Mouse (Mus musculus): ENCODE data around the gene Kcnk10. TPM values are rescaled to one million over a fixed set of nuclear protein-coding genes. Genes with fewer than 3 reads are reported as not detected.

Gene Kcnk10
- polyA plus RNA-seq, 1 experiment from 2014 or later, result not detected

GRCm38 (mm10) chr12:98544545-98545250 is 33.4 kb downstream of the Kcnk10 start:
- Histone ChIP-seq H3K27ac (replicated peaks; ENCODE audit: low read depth, low read length) (no peak overlapping the region), H3K27me3 (ENCODE audit: control insufficient read depth, insufficient read depth, low read length) (no peaks in the 10 kb centered on the region), H3K9me3 (ENCODE audit: control insufficient read depth, low read length) (no peaks in the 10 kb centered on the region), H3K4me1 (ENCODE audit: control insufficient read depth, insufficient read depth, low read length) (no peaks in the 10 kb centered on the region), H3K9ac (ENCODE audit: low read length) (no peak overlapping the region), H3K4me2 (ENCODE audit: low read depth, severe bottlenecking) (no peak overlapping the region), H3K4me3 (ENCODE audit: low read depth, low read length) (no peak overlapping the region), H3K36me3 (ENCODE audit: control insufficient read depth, insufficient read depth, low read length) (no peaks in the 10 kb centered on the region)
- DNase-seq (ENCODE audit: low spot score), result no peak
- 87% methylated on average over 9 of the region's 9 CpGs for WGBS
- no peak for ATAC-seq (ENCODE audit: insufficient number of reproducible peaks, low FRiP score, low TSS enrichment, low read depth)

GRCm38 (mm10) chr12:98536760-98537159 is 41.4 kb downstream of the Kcnk10 start:
- H3K4me1 ChIP-seq (ENCODE audit: control insufficient read depth, insufficient read depth, low read length), result no peaks in the 10 kb centered on the region
- no peaks in the 10 kb centered on the region for H3K36me3 ChIP-seq (ENCODE audit: control insufficient read depth, insufficient read depth, low read length)
- no peak overlapping the region for H3K4me2 ChIP-seq (ENCODE audit: low read depth, severe bottlenecking)
- H3K9me3 ChIP-seq (ENCODE audit: control insufficient read depth, low read length), result no peaks in the 10 kb centered on the region
- no peak overlapping the region for H3K4me3 ChIP-seq (ENCODE audit: low read depth, low read length)
- 79% methylated on average over 5 of the region's 5 CpGs for WGBS
- ATAC-seq (ENCODE audit: insufficient number of reproducible peaks, low FRiP score, low TSS enrichment, low read depth) (no peak), DNase-seq (ENCODE audit: low spot score) (no peak)
- no peaks in the 10 kb centered on the region for H3K27me3 ChIP-seq (ENCODE audit: control insufficient read depth, insufficient read depth, low read length)
- no peak overlapping the region for H3K9ac ChIP-seq (ENCODE audit: low read length)
- H3K27ac ChIP-seq (replicated peaks; ENCODE audit: low read depth, low read length), result no peak overlapping the region

DNA sequence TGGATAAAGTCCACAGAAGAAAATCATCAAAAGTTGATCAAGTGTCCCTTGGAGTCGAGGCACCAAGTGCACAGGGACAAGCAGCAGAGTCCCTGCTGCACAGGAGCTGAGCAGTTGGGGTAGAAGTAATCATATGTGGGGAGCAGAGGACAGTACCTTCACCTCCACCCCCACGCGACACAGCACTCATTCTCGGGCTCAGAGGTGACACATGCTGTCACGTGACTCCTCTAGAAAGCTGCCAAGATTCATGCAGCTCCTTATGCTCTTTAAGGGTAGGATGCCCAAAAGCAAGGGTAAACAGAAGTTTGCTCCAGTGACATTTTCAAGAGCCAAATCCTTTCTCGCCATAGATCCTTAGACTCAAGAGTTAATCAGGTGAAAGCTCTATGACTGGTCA is 42.1 kb downstream of the Kcnk10 start:
- H3K9me3 ChIP-seq (ENCODE audit: control insufficient read depth, low read length), result no peaks in the 10 kb centered on the region
- no peaks in the 10 kb centered on the region for H3K4me1 ChIP-seq (ENCODE audit: control insufficient read depth, insufficient read depth, low read length)
- no peaks in the 10 kb centered on the region for H3K36me3 ChIP-seq (ENCODE audit: control insufficient read depth, insufficient read depth, low read length)
- H3K27ac ChIP-seq (replicated peaks; ENCODE audit: low read depth, low read length), result no peak overlapping the region
- ATAC-seq (ENCODE audit: insufficient number of reproducible peaks, low FRiP score, low TSS enrichment, low read depth) (no peak), DNase-seq (ENCODE audit: low spot score) (no peak)
- no peaks in the 10 kb centered on the region for H3K27me3 ChIP-seq (ENCODE audit: control insufficient read depth, insufficient read depth, low read length)
- no peak overlapping the region for H3K9ac ChIP-seq (ENCODE audit: low read length)
- no peak overlapping the region for H3K4me3 ChIP-seq (ENCODE audit: low read depth, low read length)
- no peak overlapping the region for H3K4me2 ChIP-seq (ENCODE audit: low read depth, severe bottlenecking)
- 86% methylated on average over 6 of the region's 6 CpGs for WGBS

- H3K27ac ChIP-seq (replicated peaks; ENCODE audit: low read depth, low read length), result no peak overlapping the region
- no peaks in the 10 kb centered on the region for H3K36me3 ChIP-seq (ENCODE audit: control insufficient read depth, insufficient read depth, low read length)
- ATAC-seq (ENCODE audit: insufficient number of reproducible peaks, low FRiP score, low TSS enrichment, low read depth) (no peak), DNase-seq (ENCODE audit: low spot score) (no peak)
- no peak overlapping the region for H3K4me2 ChIP-seq (ENCODE audit: low read depth, severe bottlenecking)
- H3K9ac ChIP-seq (ENCODE audit: low read length), result no peak overlapping the region
- 89% methylated on average over 9 of the region's 9 CpGs for WGBS
- no peaks in the 10 kb centered on the region for H3K27me3 ChIP-seq (ENCODE audit: control insufficient read depth, insufficient read depth, low read length)
- no peak overlapping the region for H3K4me3 ChIP-seq (ENCODE audit: low read depth, low read length)
- no peaks in the 10 kb centered on the region for H3K9me3 ChIP-seq (ENCODE audit: control insufficient read depth, low read length)
- H3K4me1 ChIP-seq (ENCODE audit: control insufficient read depth, insufficient read depth, low read length), result no peaks in the 10 kb centered on the region
These were observed 42.6 kb downstream of the Kcnk10 start for GRCm38 (mm10) chr12:98535494-98535901.

- Histone ChIP-seq H3K27ac (replicated peaks; ENCODE audit: low read depth, low read length) (no peak overlapping the region), H3K9me3 (ENCODE audit: control insufficient read depth, low read length) (no peaks in the 10 kb centered on the region), H3K27me3 (ENCODE audit: control insufficient read depth, insufficient read depth, low read length) (no peaks in the 10 kb centered on the region), H3K9ac (ENCODE audit: low read length) (no peak overlapping the region), H3K4me3 (ENCODE audit: low read depth, low read length) (no peak overlapping the region), H3K4me2 (ENCODE audit: low read depth, severe bottlenecking) (no peak overlapping the region), H3K4me1 (ENCODE audit: control insufficient read depth, insufficient read depth, low read length) (no peaks in the 10 kb centered on the region), H3K36me3 (ENCODE audit: control insufficient read depth, insufficient read depth, low read length) (no peaks in the 10 kb centered on the region)
- DNase-seq (ENCODE audit: low spot score), result no peak
- no peak for ATAC-seq (ENCODE audit: insufficient number of reproducible peaks, low FRiP score, low TSS enrichment, low read depth)
- 88% methylated on average over 8 of the region's 8 CpGs for WGBS
These were observed 49.5 kb downstream of the Kcnk10 start for GRCm38 (mm10) chr12:98528635-98529034.

- Histone ChIP-seq H3K4me1 (ENCODE audit: control insufficient read depth, insufficient read depth, low read length) (no peaks in the 10 kb centered on the region), H3K27me3 (ENCODE audit: control insufficient read depth, insufficient read depth, low read length) (no peaks in the 10 kb centered on the region), H3K36me3 (ENCODE audit: control insufficient read depth, insufficient read depth, low read length) (no peaks in the 10 kb centered on the region), H3K9me3 (ENCODE audit: control insufficient read depth, low read length) (no peaks in the 10 kb centered on the region), H3K4me3 (ENCODE audit: low read depth, low read length) (no peak overlapping the region), H3K27ac (replicated peaks; ENCODE audit: low read depth, low read length) (no peak overlapping the region), H3K4me2 (ENCODE audit: low read depth, severe bottlenecking) (no peak overlapping the region), H3K9ac (ENCODE audit: low read length) (no peak overlapping the region)
- ATAC-seq (ENCODE audit: insufficient number of reproducible peaks, low FRiP score, low TSS enrichment, low read depth), result no peak
- DNase-seq (ENCODE audit: low spot score), result no peak
- 91% methylated on average over 8 of the region's 8 CpGs for WGBS
These were observed 52.7 kb downstream of the Kcnk10 start for GRCm38 (mm10) chr12:98525361-98525760.

DNA sequence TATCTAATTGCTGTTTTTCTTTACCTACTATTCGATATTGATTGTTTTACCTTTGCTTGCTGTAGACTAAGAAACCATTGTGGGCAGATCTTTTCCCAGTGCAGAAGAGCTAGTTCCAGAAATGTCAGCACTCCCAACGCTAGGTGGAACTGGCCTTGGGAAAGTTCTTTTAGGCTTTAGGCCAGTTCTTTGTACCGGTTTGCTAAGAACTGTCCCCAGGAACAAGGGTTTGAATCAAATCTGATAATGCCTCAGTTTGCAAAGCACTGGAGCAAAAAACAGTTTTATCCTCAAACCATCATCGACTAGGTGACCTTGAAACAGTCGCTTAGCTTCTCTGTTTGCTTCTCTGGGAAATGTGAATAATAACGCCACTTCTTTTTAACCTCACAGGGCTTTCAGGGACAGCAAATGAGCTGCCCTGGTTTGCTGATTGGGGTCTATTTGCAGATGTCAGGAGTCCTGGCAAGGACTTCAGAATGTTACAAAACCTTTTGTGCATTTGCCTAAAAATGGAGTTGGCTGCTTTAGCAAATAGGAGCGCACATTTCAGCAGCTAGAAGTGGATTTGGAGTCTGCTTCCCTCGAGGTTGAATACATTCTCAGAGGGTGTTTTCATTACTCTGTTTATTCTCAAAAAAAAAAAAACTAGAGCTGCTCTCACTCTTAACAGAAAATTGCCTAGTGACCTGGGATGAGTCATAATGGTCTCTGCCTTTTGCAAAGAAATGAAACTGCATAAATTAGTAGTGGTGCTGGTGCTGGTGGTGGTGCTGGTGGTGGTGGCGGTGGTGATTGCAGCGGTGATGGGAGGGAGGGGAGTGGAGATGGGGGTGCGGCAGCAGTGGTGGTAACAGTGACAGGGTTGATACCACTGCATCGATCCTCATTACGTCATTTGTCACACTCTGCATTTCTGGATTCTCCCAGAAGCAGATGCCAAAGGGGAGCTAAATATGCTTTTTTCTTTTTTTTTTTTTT is 53.5 kb downstream of the Kcnk10 start:
- H3K9me3 ChIP-seq (ENCODE audit: control insufficient read depth, low read length), result no peaks in the 10 kb centered on the region
- H3K4me1 ChIP-seq (ENCODE audit: control insufficient read depth, insufficient read depth, low read length), result no peaks in the 10 kb centered on the region
- WGBS, result 84% methylated on average over 13 of the region's 13 CpGs
- H3K9ac ChIP-seq (ENCODE audit: low read length), result no peak overlapping the region
- no peak overlapping the region for H3K4me3 ChIP-seq (ENCODE audit: low read depth, low read length)
- no peak for ATAC-seq (ENCODE audit: insufficient number of reproducible peaks, low FRiP score, low TSS enrichment, low read depth)
- H3K27me3 ChIP-seq (ENCODE audit: control insufficient read depth, insufficient read depth, low read length), result no peaks in the 10 kb centered on the region
- no peak overlapping the region for H3K4me2 ChIP-seq (ENCODE audit: low read depth, severe bottlenecking)
- no peaks in the 10 kb centered on the region for H3K36me3 ChIP-seq (ENCODE audit: control insufficient read depth, insufficient read depth, low read length)
- H3K27ac ChIP-seq (replicated peaks; ENCODE audit: low read depth, low read length), result no peak overlapping the region
- no peak for DNase-seq (ENCODE audit: low spot score)

- H3K4me1 ChIP-seq (ENCODE audit: control insufficient read depth, insufficient read depth, low read length), result no peaks in the 10 kb centered on the region
- H3K9me3 ChIP-seq (ENCODE audit: control insufficient read depth, low read length), result no peaks in the 10 kb centered on the region
- no peak overlapping the region for H3K9ac ChIP-seq (ENCODE audit: low read length)
- H3K27ac ChIP-seq (replicated peaks; ENCODE audit: low read depth, low read length), result no peak overlapping the region
- H3K4me3 ChIP-seq (ENCODE audit: low read depth, low read length), result no peak overlapping the region
- no peaks in the 10 kb centered on the region for H3K27me3 ChIP-seq (ENCODE audit: control insufficient read depth, insufficient read depth, low read length)
- 79% methylated on average over 4 of the region's 4 CpGs for WGBS
- ATAC-seq (ENCODE audit: insufficient number of reproducible peaks, low FRiP score, low TSS enrichment, low read depth) (no peak), DNase-seq (ENCODE audit: low spot score) (no peak)
- no peak overlapping the region for H3K4me2 ChIP-seq (ENCODE audit: low read depth, severe bottlenecking)
- H3K36me3 ChIP-seq (ENCODE audit: control insufficient read depth, insufficient read depth, low read length), result no peaks in the 10 kb centered on the region
These were observed 56.8 kb downstream of the Kcnk10 start for GRCm38 (mm10) chr12:98521311-98521710.

Measured in limb, embryonic 11.5 days (tissue).